Mouse (Mus musculus): ENCODE measurements around the gene Plagl1. TPM values are rescaled to one million over a fixed set of nuclear protein-coding genes. Genes with fewer than 3 reads are reported as not detected.

Gene Plagl1
- polyA plus RNA-seq, 1 experiment = 47.5 TPM

- DNase-seq (ENCODE audit: low read depth) = no peak
These were observed 75.0 kb downstream of the Plagl1 start for GRCm38 (mm10) chr10:13135276-13135675.

- DNase-seq (ENCODE audit: low read depth) = no peak
These were observed 75.4 kb downstream of the Plagl1 start for GRCm38 (mm10) chr10:13135751-13136150.

- no peak for DNase-seq (ENCODE audit: low read depth)
These were observed 77.6 kb downstream of the Plagl1 start for GRCm38 (mm10) chr10:13137906-13138305.

- DNase-seq (ENCODE audit: low read depth) = no peak
These were observed 80.1 kb downstream of the Plagl1 start for GRCm38 (mm10) chr10:13140434-13140833.

GRCm38 (mm10) chr10:13150435-13150834 is 90.1 kb downstream of the Plagl1 start:
- no peak for DNase-seq (ENCODE audit: low read depth)

GRCm38 (mm10) chr10:13151353-13151752 is 91.0 kb downstream of the Plagl1 start:
- no peak for DNase-seq (ENCODE audit: low read depth)

GRCm38 (mm10) chr10:13152811-13153364 is 92.6 kb downstream of the Plagl1 start:
- DNase-seq (ENCODE audit: low read depth) = no peak

GRCm38 (mm10) chr10:13155377-13155776 is 95.1 kb downstream of the Plagl1 start:
- no peak for DNase-seq (ENCODE audit: low read depth)

GRCm38 (mm10) chr10:13160913-13161312 is 100.6 kb downstream of the Plagl1 start:
- no peak for DNase-seq (ENCODE audit: low read depth)

- no peak for DNase-seq (ENCODE audit: low read depth)
These were observed 101.7 kb downstream of the Plagl1 start for GRCm38 (mm10) chr10:13162031-13162430.

GRCm38 (mm10) chr10:13168461-13168860 is 108.2 kb downstream of the Plagl1 start:
- DNase-seq (ENCODE audit: low read depth) = no peak

GRCm38 (mm10) chr10:13170739-13171448 is 110.6 kb downstream of the Plagl1 start:
- DNase-seq (ENCODE audit: low read depth) = no peak

- DNase-seq (ENCODE audit: low read depth) = no peak
These were observed 111.2 kb downstream of the Plagl1 start for GRCm38 (mm10) chr10:13171461-13171860.

- DNase-seq (ENCODE audit: low read depth) = no peak
These were observed 112.5 kb downstream of the Plagl1 start for GRCm38 (mm10) chr10:13172798-13173221.

- no peak for DNase-seq (ENCODE audit: low read depth)
These were observed 115.6 kb downstream of the Plagl1 start for GRCm38 (mm10) chr10:13175866-13176265.

GRCm38 (mm10) chr10:13177973-13178624 is 117.8 kb downstream of the Plagl1 start, which contains the start of gene Zc2hc1b:
Gene Zc2hc1b, minus strand, starts transcription at chr10:13178023.
- no peak for DNase-seq (ENCODE audit: low read depth)

GRCm38 (mm10) chr10:13180211-13180610 is 119.9 kb downstream of the Plagl1 start:
- no peak for DNase-seq (ENCODE audit: low read depth)

Other genes starting within 250 kb of the Plagl1 start
- 30.2 and 31.9 TPM in 2 replicates for gene Utrn, start 191.1 kb upstream of the Plagl1 start, polyA plus RNA-seq (2012; rRNA removed)
- gene Stx11, start 96.2 kb upstream of the Plagl1 start, polyA plus RNA-seq (2012; rRNA removed) = 0.89 and 2.0 TPM in 2 replicates
- gene Sf3b5, start 55.2 kb upstream of the Plagl1 start, polyA plus RNA-seq (2012; rRNA removed) = 22.6 and 26.1 TPM in 2 replicates
- gene Zc2hc1b, start 117.5 kb downstream of the Plagl1 start, polyA plus RNA-seq (2012; rRNA removed) = not detected in 2 replicates
- 17.0 and 21.9 TPM in 2 replicates for gene Ltv1, start 132.7 kb downstream of the Plagl1 start, polyA plus RNA-seq (2012; rRNA removed)